Mouse (Mus musculus): ENCODE results near the gene Gm16181. TPM values are rescaled to one million over a fixed set of nuclear protein-coding genes. Genes with fewer than 3 reads are reported as not detected.

The Gm16181 gene
- polyA plus RNA-seq, 1 experiment, result not detected

DNA sequence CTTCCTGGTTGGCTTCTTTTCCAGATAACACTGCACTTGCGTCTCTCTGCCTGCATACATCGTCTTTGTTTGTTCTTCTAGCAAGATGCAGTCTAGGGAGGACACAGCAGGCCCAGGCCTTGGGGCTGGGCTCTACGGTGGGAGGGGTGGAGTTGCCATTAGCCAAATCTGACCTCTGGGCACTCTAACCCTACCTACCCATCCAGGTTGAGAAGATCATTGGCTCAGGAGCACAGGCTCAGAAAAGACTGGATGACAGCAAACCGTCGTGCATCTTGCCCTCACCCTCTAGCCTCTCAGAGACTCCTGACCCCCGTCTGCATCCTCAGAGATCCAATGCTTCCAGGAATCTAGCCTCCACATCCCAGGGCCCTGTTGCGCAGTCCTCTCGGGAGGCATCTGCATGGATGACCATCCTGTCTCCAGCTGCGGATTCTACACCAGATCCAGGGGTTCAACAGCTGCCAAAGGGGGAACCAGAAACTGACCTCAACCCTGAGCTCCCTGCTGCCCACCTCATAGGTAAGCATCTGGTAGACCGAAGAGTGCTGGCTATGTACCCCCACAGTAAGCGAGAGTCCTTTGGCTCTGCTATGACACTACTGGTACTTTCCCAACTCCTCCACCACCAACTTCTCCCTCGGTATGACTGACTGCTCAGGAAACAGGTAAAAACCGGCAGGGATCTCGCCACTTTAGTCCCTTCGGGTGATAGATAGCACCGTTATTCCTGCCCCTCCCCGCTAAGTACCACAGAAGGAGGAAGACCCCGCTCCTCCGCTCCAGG is 25.6 kb upstream of the Gm16181 start:
- no peak for DNase-seq (ENCODE audit: extremely low spot score in 1 of 2, low spot score in 1 of 2)

DNA sequence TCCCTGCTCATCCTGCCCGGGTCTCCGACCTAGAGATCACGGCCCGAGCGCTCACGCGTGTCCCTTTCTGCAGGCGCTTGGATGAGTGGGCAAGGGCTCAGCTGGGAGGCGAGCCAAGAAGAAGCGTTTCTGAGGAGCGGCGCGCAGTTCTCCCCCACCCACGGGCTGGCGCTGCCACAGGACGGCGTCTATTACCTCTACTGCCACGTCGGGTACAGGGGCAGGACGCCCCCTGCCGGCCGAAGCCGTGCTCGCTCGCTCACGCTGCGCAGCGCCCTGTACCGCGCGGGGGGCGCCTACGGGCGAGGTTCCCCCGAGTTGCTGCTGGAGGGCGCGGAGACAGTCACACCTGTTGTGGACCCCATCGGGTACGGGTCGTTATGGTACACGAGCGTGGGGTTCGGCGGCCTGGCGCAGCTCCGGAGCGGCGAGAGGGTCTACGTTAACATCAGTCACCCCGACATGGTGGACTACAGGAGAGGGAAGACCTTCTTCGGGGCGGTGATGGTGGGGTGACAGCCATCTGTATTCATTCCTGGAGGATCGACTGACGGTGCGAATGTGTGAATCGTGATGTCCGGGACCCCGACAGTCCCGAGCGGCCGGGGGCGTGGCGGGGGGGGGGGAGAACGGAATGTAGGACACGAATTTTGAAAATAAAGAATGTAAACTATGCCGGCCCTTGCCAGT is 24.9 kb upstream of the Gm16181 start:
- peak in 1 of 2 experiments; percentile 87 for DNase-seq (ENCODE audit: extremely low spot score in 1 of 2, low spot score in 1 of 2)

DNA sequence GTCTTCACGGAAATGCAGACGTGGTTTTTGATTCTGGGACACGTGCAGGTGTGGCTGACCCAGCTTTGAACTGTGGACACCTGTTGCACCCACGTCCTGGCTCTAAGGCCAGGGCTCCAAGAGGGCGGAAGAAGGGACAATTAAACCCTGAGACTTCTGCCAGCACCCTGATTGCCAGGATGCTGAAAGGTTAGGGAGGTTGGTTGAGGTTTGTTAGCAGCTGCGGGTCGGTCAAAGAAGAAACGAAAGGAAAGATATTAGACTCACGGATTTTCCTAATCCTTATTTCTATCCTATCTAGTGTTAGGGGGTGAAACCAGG is 24.4 kb upstream of the Gm16181 start:
- no peak for DNase-seq (ENCODE audit: extremely low spot score in 1 of 2, low spot score in 1 of 2)

DNA sequence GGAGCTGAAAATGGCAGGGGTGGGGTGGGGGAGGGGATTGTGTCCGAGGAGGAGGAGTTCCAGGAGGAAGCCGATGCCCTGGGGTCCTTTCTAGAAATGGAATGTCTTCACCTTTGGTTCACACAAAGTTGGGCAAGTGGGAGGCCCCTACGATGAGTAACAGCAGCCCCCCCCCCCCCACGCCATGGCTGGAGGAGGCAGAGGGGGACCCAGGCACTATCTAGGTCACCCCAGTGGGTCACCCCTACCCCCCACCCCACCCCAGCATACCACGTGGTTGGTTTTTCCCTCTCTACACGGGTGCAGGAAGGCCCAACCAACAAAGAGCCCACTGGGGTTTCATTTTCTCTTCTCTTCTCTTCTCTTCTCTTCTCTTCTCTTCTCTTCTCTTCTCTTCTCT is 23.5 kb upstream of the Gm16181 start:
- DNase-seq (ENCODE audit: extremely low spot score in 1 of 2, low spot score in 1 of 2), result no peak

DNA sequence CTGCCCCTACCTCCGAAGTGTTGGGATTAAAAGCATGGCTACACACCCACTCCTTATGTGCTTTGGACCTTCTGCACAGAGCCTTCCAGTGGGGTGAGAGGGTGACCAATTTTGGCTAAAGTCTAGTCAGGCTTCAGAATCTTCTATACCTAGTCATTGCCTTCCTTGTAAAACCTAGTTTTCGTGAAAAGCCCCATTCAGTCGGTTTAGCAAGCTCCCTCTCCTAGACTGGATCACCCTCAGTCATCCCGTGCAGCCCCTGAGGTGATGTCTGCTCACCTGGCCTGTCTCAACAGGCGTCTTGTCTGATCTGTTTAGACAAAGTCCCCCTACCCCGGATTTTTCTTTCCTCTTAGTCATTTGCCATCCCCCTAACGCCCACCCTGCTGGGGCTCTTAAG is 22.6 kb upstream of the Gm16181 start:
- DNase-seq (ENCODE audit: extremely low spot score in 1 of 2, low spot score in 1 of 2), result no peak

DNA sequence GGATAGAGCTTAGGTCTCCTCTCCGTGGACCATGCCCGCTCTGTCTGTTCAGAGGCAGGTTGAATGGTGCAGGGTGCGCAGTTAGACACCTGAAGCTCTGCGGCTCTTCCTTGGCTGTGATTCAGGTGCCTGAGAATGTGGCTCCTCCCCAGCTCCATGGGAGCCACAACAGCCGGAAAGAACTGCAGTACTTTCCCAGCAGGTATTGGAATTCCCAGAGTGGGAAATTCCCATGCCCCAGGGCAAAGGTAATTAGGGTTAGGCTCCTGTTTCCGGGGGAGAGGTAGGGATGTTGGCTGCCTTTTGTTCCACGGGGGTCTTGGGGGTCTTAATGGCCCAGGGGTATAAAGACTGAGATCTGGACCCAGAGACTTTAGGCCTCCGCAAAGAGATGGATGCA is 21.7 kb upstream of the Gm16181 start:
- no peak for DNase-seq (ENCODE audit: extremely low spot score in 1 of 2, low spot score in 1 of 2)

DNA sequence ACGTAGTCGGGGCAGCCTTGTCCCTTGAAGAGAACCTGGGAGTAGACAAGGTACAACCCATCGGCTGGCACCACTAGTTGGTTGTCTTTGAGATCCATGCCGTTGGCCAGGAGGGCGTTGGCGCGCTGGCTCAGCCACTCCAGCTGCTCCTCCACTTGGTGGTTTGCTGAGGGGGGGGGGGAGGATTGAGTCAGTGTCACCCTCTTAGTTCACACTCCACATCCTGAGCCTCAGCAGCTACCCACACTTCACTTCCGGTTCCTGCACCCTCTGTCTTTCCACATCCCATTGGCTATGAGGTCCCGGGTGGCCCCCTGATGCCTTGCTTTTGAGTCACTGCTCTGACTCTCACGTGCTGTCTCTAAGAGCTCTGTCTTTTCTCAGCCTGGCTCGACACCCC is 20.2 kb upstream of the Gm16181 start:
- no peak for DNase-seq (ENCODE audit: extremely low spot score in 1 of 2, low spot score in 1 of 2)

DNA sequence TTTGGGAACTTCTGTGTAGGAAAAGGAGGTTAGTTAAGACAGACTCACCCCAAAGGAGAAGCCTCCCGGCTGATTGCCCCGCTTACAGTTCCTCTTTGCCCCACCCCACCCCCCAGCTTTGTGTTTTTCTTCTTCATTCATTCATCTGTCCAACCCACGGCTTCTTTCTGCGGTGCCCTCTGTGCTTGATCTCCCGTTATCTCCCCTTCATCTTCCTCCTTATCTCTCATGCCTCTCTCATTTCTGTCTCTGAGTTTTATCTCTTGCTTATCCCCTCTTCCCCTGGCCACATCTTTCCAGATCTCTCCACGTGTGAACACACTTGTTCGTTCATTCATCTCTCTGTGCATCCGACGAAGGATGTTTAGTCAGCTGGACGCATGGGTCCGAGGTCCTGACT is 19.5 kb upstream of the Gm16181 start:
- no peak for DNase-seq (ENCODE audit: extremely low spot score in 1 of 2, low spot score in 1 of 2)

DNA sequence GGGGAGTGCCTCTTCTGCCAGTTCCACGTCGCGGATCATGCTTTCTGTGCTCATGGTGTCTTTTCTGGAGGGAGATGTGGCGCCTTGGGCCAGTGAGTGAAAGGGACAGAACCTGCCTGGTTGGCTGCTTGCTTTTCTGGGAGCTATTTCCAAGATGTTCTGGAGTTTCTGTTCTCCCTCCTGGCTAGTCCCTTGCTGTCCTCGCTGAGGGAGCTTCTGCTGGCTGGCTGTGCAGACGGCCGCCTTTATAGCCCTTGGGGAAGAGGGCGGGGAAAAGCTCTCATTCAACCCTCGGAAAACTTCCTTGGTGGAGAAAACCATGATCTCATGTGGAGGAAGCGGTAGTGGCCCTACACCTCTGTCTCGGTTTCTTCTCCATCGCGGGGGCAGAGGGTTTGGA is 18.8 kb upstream of the Gm16181 start, which contains the start of gene Tnf:
Gene Tnf (minus strand): TSS at position 221 of the 400 bp plus-strand sequence.
- no peak for DNase-seq (ENCODE audit: extremely low spot score in 1 of 2, low spot score in 1 of 2)

DNA sequence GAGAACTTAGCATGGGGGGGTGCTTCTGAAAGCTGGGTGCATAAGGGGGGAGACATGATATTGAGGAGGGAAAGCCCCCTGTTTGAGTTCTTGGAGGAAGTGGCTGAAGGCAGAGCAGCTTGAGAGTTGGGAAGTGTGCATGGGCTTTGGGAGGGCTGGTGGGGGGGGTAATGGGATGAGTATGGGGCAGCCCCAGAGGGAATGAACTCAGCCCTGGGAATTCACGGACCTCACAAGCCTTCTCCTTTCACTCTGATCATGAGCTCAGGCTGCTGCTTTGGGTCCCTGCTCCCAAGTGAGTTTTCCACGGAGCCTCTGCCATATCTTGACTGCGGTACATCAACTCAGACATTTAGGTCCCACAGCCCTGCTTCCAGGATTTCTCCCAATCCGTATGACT is 18.2 kb upstream of the Gm16181 start:
- DNase-seq (ENCODE audit: extremely low spot score in 1 of 2, low spot score in 1 of 2), result no peak

DNA sequence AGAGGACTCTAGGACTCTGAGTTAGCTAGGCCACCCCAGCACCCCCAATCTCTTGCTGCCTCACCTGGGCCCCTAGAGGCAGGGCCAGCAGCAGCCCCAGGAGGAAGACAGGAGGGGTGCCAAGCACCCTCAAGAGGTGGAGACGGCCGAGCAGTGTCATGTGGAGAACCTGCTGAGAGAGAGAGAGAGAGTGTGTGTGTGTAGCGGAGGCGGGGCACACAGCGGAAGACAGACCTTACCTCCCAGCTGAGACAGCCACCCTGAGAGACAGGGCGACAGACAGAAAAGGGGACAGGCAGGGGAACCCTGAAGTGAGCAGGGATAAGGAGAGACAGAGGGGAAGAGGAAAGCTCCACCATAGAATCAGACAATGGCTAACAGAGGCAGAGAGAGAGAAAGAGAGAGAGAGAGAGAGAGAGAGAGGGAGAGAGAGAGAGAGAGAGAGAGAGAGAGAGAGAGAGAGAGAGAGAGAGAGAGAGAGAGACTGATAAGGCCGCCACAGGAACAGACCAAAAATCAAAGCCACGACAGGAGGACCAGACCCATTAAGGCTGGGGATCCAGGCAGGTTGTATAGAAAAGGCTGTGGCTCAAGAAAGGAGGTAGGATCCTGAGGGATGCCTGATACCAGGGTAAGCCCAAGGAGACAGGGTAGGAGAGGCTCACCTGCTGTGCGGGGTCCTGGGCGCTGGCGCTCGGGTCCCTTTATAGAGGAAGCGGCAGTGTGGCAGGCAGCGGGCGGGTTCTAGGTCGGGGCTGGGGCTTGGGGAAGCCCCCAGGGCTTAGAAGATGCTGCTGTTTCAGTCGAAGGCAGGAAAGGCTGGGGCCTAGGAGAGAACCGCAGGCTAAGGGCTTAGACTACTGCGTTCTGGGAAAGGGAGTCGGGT is 15.9 kb upstream of the Gm16181 start, which contains the start of gene Lta:
Gene Lta (minus strand): TSS at position 858 of the 886 bp plus-strand sequence.
- no peak for DNase-seq (ENCODE audit: extremely low spot score in 1 of 2, low spot score in 1 of 2)

DNA sequence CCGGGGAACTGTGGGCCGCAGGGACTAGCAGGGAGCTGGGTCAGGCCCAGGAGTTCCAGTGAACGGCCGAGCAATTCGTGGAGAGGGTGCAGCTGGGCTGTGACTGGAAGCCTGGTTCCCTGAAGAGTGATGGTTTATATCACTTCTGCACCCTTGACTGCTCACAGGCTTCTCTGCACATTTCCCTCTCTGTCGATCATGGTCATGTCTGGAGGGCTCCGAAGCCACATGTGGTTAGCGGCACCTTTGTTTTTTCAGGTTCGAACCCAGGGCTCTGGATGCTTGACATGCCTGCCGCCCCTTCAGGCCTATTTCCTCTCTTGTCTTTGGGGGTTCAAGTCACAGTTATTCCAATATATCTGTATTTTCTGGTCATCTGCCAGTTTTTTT is 15.3 kb upstream of the Gm16181 start:
- no peak for DNase-seq (ENCODE audit: extremely low spot score in 1 of 2, low spot score in 1 of 2)

DNA sequence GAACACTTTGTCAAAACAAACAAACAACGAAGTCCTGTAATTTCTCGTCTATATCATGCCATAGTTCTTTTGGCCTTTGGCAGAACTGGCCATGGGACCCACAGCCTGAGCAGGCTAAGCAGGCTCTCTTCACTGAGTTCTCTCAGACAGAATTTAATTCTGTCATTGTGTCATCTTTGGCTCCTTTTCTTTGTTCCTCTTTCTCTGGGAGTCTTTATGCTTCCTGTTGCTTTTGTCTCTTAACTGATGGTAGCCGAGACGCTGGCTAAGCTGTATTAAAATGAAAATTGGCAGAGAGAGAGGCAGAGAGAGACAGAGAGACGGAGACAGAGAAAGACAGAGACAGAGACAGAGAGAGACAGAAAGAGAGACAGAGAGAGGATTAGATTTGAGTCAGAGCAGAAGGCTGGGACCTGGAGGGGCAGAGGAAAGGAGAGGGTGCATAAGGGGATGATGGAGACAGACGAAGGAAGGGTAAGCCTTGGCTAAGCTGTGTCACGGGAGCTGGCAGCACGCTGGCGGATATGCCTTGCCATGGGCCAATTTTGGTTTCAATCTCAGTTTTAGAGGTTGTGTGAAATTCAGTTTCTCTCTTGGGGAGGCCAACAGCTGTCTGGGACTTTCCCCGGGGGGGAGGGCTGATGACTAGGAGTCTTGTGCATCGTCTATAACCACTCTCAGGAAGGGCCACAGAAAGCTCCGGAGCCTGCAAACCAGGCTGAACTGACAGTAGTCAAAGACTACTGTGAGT is 10.7 kb upstream of the Gm16181 start:
- DNase-seq (ENCODE audit: extremely low spot score in 1 of 2, low spot score in 1 of 2), result no peak

DNA sequence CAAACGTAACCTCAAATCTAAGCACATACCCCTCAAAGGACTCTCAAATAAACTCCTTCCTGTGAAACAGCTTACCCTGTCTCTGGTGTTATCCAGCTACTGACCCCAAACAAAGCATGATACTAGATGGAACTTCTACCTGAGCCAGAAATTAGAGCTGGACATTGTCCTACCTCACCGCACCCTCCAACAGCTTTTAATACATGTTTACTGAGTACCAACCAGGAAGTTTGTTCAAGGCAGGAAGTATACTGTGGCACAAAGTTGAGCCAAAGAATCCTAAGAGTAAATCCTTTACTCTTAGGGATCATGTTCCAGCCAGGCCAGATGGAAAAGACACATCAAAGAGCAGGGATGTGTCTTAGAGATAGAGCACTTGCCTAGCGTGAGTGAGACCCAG is 10.0 kb upstream of the Gm16181 start:
- no peak for DNase-seq (ENCODE audit: extremely low spot score in 1 of 2, low spot score in 1 of 2)

DNA sequence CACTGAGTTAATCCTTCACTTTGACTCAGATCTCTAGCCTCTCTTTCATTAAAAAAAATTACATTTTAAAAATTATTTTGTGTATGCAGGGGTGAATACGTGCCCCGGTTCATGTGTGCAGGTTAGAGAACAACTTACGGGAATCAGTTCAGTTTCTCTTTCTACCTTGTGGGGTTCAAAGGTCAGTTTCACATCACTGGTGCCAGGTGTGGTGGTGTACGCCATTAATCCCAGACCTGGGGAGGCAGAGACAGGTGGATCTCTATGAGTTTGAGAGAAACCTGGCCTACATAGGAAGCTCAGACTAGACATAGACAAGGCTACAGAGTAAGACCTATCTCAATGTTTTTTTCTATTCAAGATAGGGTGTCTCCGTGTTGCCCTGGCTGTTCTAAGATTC is 7.6 kb upstream of the Gm16181 start:
- DNase-seq (ENCODE audit: extremely low spot score in 1 of 2, low spot score in 1 of 2), result no peak

DNA sequence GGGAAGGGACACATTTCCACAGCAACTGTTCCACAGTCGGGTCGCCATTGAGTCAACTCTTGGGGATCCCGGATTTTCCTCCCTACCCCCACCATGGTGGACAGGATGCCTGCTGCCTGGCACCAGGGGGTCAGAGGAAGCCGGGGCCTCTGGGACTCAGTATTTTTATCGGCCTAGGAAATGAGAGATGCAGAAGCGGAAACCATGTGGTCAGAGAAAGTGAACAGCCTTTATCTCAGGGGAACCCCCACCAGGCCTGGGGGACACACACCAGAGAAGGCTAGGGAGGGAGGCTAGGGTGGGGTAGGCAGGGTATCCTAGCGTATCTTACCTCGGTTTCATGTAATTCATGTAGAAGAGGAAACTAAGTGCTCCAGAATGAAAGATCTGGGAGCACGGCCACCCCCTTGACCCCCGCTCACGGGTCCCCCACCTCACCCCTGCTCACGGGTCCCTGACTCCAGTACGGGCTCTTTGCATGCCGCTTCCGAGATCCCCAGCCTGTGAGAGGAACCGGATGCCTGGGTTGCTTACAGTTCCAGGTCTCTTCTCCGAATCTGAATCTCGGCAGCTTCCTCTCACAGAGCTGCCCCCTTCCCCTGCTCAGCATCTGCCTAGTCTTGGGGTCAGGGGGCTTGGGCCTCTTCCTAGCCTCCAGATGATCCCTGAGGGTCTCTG is 2.0 kb upstream of the Gm16181 start:
- no peak for DNase-seq (ENCODE audit: extremely low spot score in 1 of 2, low spot score in 1 of 2)

DNA sequence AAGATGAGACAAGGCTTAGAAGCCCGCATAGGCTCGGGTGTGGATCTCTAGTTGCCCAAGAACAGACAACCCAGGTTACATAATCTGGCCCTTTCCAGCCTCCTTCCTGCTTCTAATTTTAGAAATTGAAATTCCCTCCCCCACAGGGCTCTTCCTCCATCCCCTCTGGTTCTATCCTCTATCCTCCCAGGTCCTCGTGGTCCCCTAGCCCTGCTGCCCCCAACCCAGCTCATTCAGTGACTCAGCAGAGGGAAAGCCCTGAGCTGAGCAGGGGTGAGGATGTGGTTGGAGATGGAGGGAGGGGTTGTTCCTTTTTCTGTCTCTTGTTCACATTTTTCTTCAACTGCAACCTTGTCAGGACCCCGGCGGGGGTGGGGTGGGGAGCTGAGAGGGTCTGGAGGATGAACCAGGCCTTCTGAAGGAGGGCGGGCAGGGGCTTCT is 1.0 kb upstream of the Gm16181 start:
- no peak for DNase-seq (ENCODE audit: extremely low spot score in 1 of 2, low spot score in 1 of 2)

DNA sequence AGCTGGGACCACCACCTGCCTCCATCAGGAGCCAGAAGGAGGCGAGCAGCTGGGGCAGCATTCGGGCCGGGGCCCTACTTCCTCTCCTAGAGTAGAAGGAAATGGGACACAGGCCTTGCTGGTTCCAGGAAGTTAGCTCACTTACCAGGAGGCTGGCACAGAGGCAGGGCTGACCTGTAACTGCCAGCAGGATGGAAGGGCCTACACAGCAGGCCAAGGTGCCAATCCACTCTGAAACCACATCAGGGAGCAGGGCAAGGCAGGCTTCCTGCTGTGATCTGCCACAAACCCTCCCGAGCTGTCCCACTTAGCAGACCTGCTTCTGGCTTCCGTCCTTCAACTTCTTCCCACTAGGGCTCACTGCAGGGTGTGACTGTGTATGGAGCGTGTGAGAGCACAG is 1.7 kb downstream of the Gm16181 start:
- DNase-seq (ENCODE audit: extremely low spot score in 1 of 2, low spot score in 1 of 2), result no peak

DNA sequence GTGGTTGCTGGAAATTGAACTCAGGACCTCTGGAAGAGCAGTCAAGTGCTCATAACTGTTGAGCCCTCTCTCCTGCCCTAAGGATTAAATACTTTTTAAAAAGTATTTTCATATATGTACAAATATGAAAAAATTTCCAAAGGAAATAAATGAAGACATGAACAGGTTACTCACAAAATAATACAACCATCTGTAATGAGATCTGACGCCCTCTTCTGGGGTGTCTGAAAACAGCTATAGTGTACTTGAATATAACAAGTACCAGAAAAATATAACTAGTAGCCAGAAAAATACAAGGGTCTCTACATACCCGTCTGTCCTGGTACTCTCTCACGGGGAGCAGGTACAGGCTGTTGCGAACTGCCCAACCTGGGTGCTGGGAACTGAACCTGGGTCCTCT is 4.0 kb downstream of the Gm16181 start:
- no peak for DNase-seq (ENCODE audit: extremely low spot score in 1 of 2, low spot score in 1 of 2)

DNA sequence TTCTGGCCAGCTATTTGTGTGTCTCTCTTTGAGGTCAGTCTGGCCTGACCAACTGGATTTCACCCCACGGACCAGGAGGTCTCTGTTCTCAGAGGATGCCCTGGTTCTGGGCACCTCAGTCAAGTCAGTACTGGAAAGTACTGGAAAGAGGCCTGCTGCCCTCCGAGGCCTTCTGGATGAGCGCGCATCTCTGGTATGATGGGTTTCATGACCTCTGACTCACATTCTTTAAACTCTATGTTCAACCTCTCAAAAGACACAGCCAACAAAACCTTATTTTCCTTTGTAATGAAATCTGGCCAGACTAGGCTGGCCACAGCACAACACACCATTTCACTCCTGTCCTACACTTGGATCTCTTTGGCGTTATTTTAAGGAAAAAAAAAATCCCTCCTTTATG is 4.8 kb downstream of the Gm16181 start:
- no peak for DNase-seq (ENCODE audit: extremely low spot score in 1 of 2, low spot score in 1 of 2)

Data from frontal cortex, adult 2 months (tissue).